Mouse (Mus musculus): ENCODE measurements around the gene Sesn1.
"Not testable (repeated sequence)": the region's sequence is repeated elsewhere in the genome, so short reads cannot be mapped to it uniquely, and the experiment has no call there.

The Sesn1 gene

GRCm38 (mm10) chr10:41809771-41810563, at the start of gene Sesn1, which contains the start of gene Cep57l1:
Gene Sesn1 (plus strand): TSS chr10:41809935.
Gene Cep57l1 (minus strand): TSS chr10:41809871.
- peak; percentile 83 to 84 for DNase-seq (ENCODE audit: low spot score in 2 of 2)

- no peak for DNase-seq (ENCODE audit: low spot score in 2 of 2)
Measured at GRCm38 (mm10) chr10:41760866-41761265, 48.9 kb upstream of the Sesn1 start.

GRCm38 (mm10) chr10:41763741-41764385, 45.9 kb upstream of the Sesn1 start:
- no peak for DNase-seq (ENCODE audit: low spot score in 2 of 2)

- DNase-seq (ENCODE audit: low spot score in 2 of 2) = no peak
Measured at GRCm38 (mm10) chr10:41765586-41765985, 44.1 kb upstream of the Sesn1 start.

- DNase-seq (ENCODE audit: low spot score in 2 of 2) = no peak
Measured at GRCm38 (mm10) chr10:41766280-41766679, 43.5 kb upstream of the Sesn1 start.

- DNase-seq (ENCODE audit: low spot score in 2 of 2) = no peak
Measured at GRCm38 (mm10) chr10:41767254-41767653, 42.5 kb upstream of the Sesn1 start.

- DNase-seq (ENCODE audit: low spot score in 2 of 2) = no peak
Measured at GRCm38 (mm10) chr10:41792375-41792774, 17.4 kb upstream of the Sesn1 start.

- DNase-seq (ENCODE audit: low spot score in 2 of 2) = no peak
Measured at GRCm38 (mm10) chr10:41797253-41797652, 12.5 kb upstream of the Sesn1 start.

- DNase-seq (ENCODE audit: low spot score in 2 of 2) = no peak
Measured at GRCm38 (mm10) chr10:41803467-41803866, 6.3 kb upstream of the Sesn1 start.

- no peak for DNase-seq (ENCODE audit: low spot score in 2 of 2)
Measured at GRCm38 (mm10) chr10:41804711-41805110, 5.0 kb upstream of the Sesn1 start.

GRCm38 (mm10) chr10:41805729-41806355, 3.9 kb upstream of the Sesn1 start:
- DNase-seq (ENCODE audit: low spot score in 2 of 2) = no peak

- DNase-seq (ENCODE audit: low spot score in 2 of 2) = peak; percentile 85 to 90
Measured at GRCm38 (mm10) chr10:41809080-41809770, 510 bp upstream of the Sesn1 start.

- DNase-seq (ENCODE audit: low spot score in 2 of 2) = no peak
Measured at GRCm38 (mm10) chr10:41810564-41811455, 1.1 kb downstream of the Sesn1 start.

- no peak for DNase-seq (ENCODE audit: low spot score in 2 of 2)
Measured at GRCm38 (mm10) chr10:41812566-41812965, 2.8 kb downstream of the Sesn1 start.

GRCm38 (mm10) chr10:41814305-41814853, 4.6 kb downstream of the Sesn1 start:
- no peak for DNase-seq (ENCODE audit: low spot score in 2 of 2)

- no peak for DNase-seq (ENCODE audit: low spot score in 2 of 2)
Measured at GRCm38 (mm10) chr10:41816516-41816915, 6.8 kb downstream of the Sesn1 start.

- DNase-seq (ENCODE audit: low spot score in 2 of 2) = no peak
Measured at GRCm38 (mm10) chr10:41818036-41818732, 8.4 kb downstream of the Sesn1 start.

- not testable (repeated sequence) for DNase-seq (ENCODE audit: low spot score in 2 of 2)
Measured at GRCm38 (mm10) chr10:41818733-41819070, 9.0 kb downstream of the Sesn1 start.

- no peak for DNase-seq (ENCODE audit: low spot score in 2 of 2)
Measured at GRCm38 (mm10) chr10:41819307-41819706, 9.6 kb downstream of the Sesn1 start.

- DNase-seq (ENCODE audit: low spot score in 2 of 2) = no peak
Measured at GRCm38 (mm10) chr10:41820401-41820800, 10.7 kb downstream of the Sesn1 start.

Measured in right cerebral cortex, postnatal 36 days (tissue).